Mouse (Mus musculus) myocyte (in vitro differentiated cells): Measurements from ENCODE around the gene Mogat2. TPM values are rescaled to one million over a fixed set of nuclear protein-coding genes. Genes with fewer than 3 reads are reported as not detected.

ENCODE experiments used
- H3K27me3 ChIP-seq: one replicate; pipeline ENCODE4 v1.6.1; 2011; ENCODE audit not compliant: control insufficient read depth, insufficient read depth, insufficient read length
- H3K36me3 ChIP-seq: one replicate; pipeline ENCODE4 v1.6.1; 2011; ENCODE audit not compliant: control insufficient read depth, insufficient read depth
- H3K4me2 ChIP-seq: one replicate; pipeline ENCODE4 v1.6.1; 2011; ENCODE audit warnings: low read depth, control low read depth
- H3K4me3 ChIP-seq: one replicate; pipeline ENCODE4 v1.5.1; 2011; ENCODE audit warnings: mild to moderate bottlenecking, control low read depth, moderate library complexity
- H3K79me2 ChIP-seq: one replicate; pipeline ENCODE4 v1.6.1; 2011; ENCODE audit not compliant: control insufficient read depth, insufficient read depth
- H3ac ChIP-seq: one replicate; pipeline ENCODE4 v1.6.1; 2011; ENCODE audit not compliant: control insufficient read depth, insufficient read length
- CEBPB ChIP-seq: IDR thresholded peaks from 2 replicates; pipeline ENCODE4 v1.6.1; 2011; ENCODE audit warnings: mild to moderate bottlenecking, moderate library complexity; ENCODE audit not compliant: poor library complexity, insufficient read depth, severe bottlenecking
- E2F4 ChIP-seq: IDR thresholded peaks from one replicate; pipeline ENCODE4 v1.6.1; 2011; ENCODE audit warnings: mild to moderate bottlenecking, control low read depth, moderate library complexity; ENCODE audit not compliant: insufficient read depth
- MAX ChIP-seq: IDR thresholded peaks from one replicate; pipeline ENCODE4 v1.6.1; 2011; ENCODE audit warnings: low read depth, mild to moderate bottlenecking, control low read depth
- MYOD1 ChIP-seq, 3 experiments: IDR thresholded peaks; one replicate each; pipeline ENCODE4 v1.6.1; 2011; ENCODE audit warnings: control low read depth in 2 of 3, low read depth in 2 of 3, mild to moderate bottlenecking in 2 of 3, moderate library complexity in 1 of 3; ENCODE audit not compliant: insufficient read length in 2 of 3, control insufficient read depth in 1 of 3
- MYOG ChIP-seq, 3 experiments: IDR thresholded peaks; one replicate each; pipeline ENCODE4 v1.6.1; 2011; ENCODE audit warnings: control low read depth in 2 of 3, low read depth in 2 of 3, mild to moderate bottlenecking in 2 of 3; ENCODE audit not compliant: insufficient read length in 2 of 3, control insufficient read depth in 1 of 3, insufficient read depth in 1 of 3
- POLR2A ChIP-seq: IDR thresholded peaks from one replicate; pipeline ENCODE4 v1.6.1; 2011; ENCODE audit warnings: low read depth, mild to moderate bottlenecking, control low read depth, moderate library complexity; ENCODE audit not compliant: insufficient read length
- POLR2AphosphoS2 ChIP-seq: IDR thresholded peaks from one replicate; pipeline ENCODE4 v1.6.1; 2011; ENCODE audit warnings: low read depth, control low read depth; ENCODE audit not compliant: insufficient read length
- REST ChIP-seq: IDR thresholded peaks from one replicate; pipeline ENCODE4 v1.6.1; 2011; ENCODE audit warnings: mild to moderate bottlenecking, control low read depth, moderate library complexity; ENCODE audit not compliant: insufficient read depth, insufficient read length
- SRF ChIP-seq: IDR thresholded peaks from one replicate; pipeline ENCODE4 v1.6.1; 2011; ENCODE audit warnings: low read depth; ENCODE audit not compliant: control insufficient read depth, insufficient read length
- TCF12 ChIP-seq: IDR thresholded peaks from one replicate; pipeline ENCODE4 v1.6.1; 2011; ENCODE audit warnings: mild to moderate bottlenecking, control low read depth; ENCODE audit not compliant: poor library complexity, insufficient read depth, severe bottlenecking
- TCF3 ChIP-seq: IDR thresholded peaks from one replicate; pipeline ENCODE4 v1.6.1; 2011; ENCODE audit warnings: low read depth, control low read depth; ENCODE audit not compliant: insufficient read length
- USF1 ChIP-seq: IDR thresholded peaks from one replicate; pipeline ENCODE4 v1.6.1; 2011; ENCODE audit warnings: low read depth, mild to moderate bottlenecking, control low read depth, moderate library complexity
- polyA plus RNA-seq: library from polyadenylated mRNA; unstranded; fragments of >200 nt; fragmentation: generic; extraction: Trizol; gene quantifications from one replicate; pipeline ENCODE4 v1.2.1, GENCODE M21; 2012; ENCODE audit warnings: missing spikeins

Gene Mogat2
- polyA plus RNA-seq, 1 experiment: 1.9 TPM

- Histone ChIP-seq H3K4me2 (no peak overlapping the region), H3K36me3 (no peaks in the 10 kb centered on the region), H3K27me3 (no peaks in the 10 kb centered on the region), H3ac (no peak overlapping the region), H3K79me2 (no peaks in the 10 kb centered on the region), H3K4me3 (no peak overlapping the region)
- no peak for TF ChIP-seq TCF12
- no peak for TF ChIP-seq POLR2A
- TF ChIP-seq CEBPB: no peak
- TF ChIP-seq MAX: no peak
- no peak for TF ChIP-seq REST
- no peak for TF ChIP-seq POLR2AphosphoS2
- no peak for TF ChIP-seq E2F4
- TF ChIP-seq USF1: no peak
- no peak for TF ChIP-seq SRF
- TF ChIP-seq MYOD1 (IDR thresholded peaks at IDR 0.05; ENCODE audit: control insufficient read depth in 1 of 3, insufficient read length in 2 of 3, low read depth in 2 of 3): no peak
- no peak for TF ChIP-seq TCF3
- no peak for TF ChIP-seq MYOG (IDR thresholded peaks at IDR 0.05; ENCODE audit: control insufficient read depth in 1 of 3, insufficient read depth in 1 of 3, insufficient read length in 2 of 3, low read depth in 2 of 3)
These were observed 3.7 kb upstream of the Mogat2 start for GRCm38 (mm10) chr7:99242097-99242496.

- no peak for TF ChIP-seq REST
- TF ChIP-seq TCF3: no peak
- no peak for TF ChIP-seq USF1
- TF ChIP-seq TCF12: no peak
- no peak for TF ChIP-seq POLR2A
- no peak for TF ChIP-seq CEBPB
- TF ChIP-seq SRF: no peak
- no peak for TF ChIP-seq MYOD1 (IDR thresholded peaks at IDR 0.05; ENCODE audit: control insufficient read depth in 1 of 3, insufficient read length in 2 of 3, low read depth in 2 of 3)
- TF ChIP-seq E2F4: no peak
- no peak for TF ChIP-seq MAX
- no peak for TF ChIP-seq MYOG (IDR thresholded peaks at IDR 0.05; ENCODE audit: control insufficient read depth in 1 of 3, insufficient read depth in 1 of 3, insufficient read length in 2 of 3, low read depth in 2 of 3)
- TF ChIP-seq POLR2AphosphoS2: no peak
- Histone ChIP-seq H3K79me2 (no peaks in the 10 kb centered on the region), H3ac (no peak overlapping the region), H3K27me3 (no peaks in the 10 kb centered on the region), H3K4me3 (no peak overlapping the region), H3K4me2 (no peak overlapping the region), H3K36me3 (no peaks in the 10 kb centered on the region)
These were observed 1.3 kb downstream of the Mogat2 start for GRCm38 (mm10) chr7:99236888-99237660.

GRCm38 (mm10) chr7:99235657-99236056 is 2.8 kb downstream of the Mogat2 start:
- Histone ChIP-seq H3K4me3 (no peak overlapping the region), H3K27me3 (no peaks in the 10 kb centered on the region), H3K36me3 (no peaks in the 10 kb centered on the region), H3ac (no peak overlapping the region), H3K4me2 (no peak overlapping the region), H3K79me2 (no peaks in the 10 kb centered on the region)
- TF ChIP-seq TCF12: no peak
- TF ChIP-seq MYOG (IDR thresholded peaks at IDR 0.05; ENCODE audit: control insufficient read depth in 1 of 3, insufficient read depth in 1 of 3, insufficient read length in 2 of 3, low read depth in 2 of 3): no peak
- no peak for TF ChIP-seq SRF
- no peak for TF ChIP-seq REST
- no peak for TF ChIP-seq USF1
- no peak for TF ChIP-seq POLR2AphosphoS2
- no peak for TF ChIP-seq CEBPB
- no peak for TF ChIP-seq MYOD1 (IDR thresholded peaks at IDR 0.05; ENCODE audit: control insufficient read depth in 1 of 3, insufficient read length in 2 of 3, low read depth in 2 of 3)
- no peak for TF ChIP-seq E2F4
- TF ChIP-seq TCF3: no peak
- no peak for TF ChIP-seq POLR2A
- no peak for TF ChIP-seq MAX

GRCm38 (mm10) chr7:99234916-99235315 is 3.5 kb downstream of the Mogat2 start:
- no peak overlapping the region for H3ac ChIP-seq
- no peaks in the 10 kb centered on the region for H3K79me2 ChIP-seq
- H3K4me3 ChIP-seq: no peak overlapping the region
- no peaks in the 10 kb centered on the region for H3K27me3 ChIP-seq
- TF ChIP-seq CEBPB (no peak), TCF12 (no peak), E2F4 (no peak)
- no peak overlapping the region for H3K4me2 ChIP-seq
- H3K36me3 ChIP-seq: no peaks in the 10 kb centered on the region

- no peak overlapping the region for H3K4me3 ChIP-seq
- H3K4me2 ChIP-seq: no peak overlapping the region
- TF ChIP-seq MYOD1 (IDR thresholded peaks at IDR 0.05; ENCODE audit: control insufficient read depth in 1 of 3, insufficient read length in 2 of 3, low read depth in 2 of 3) (no peak), E2F4 (no peak), MAX (no peak), POLR2AphosphoS2 (no peak), TCF3 (no peak), TCF12 (no peak), SRF (no peak), CEBPB (no peak), MYOG (IDR thresholded peaks at IDR 0.05; ENCODE audit: control insufficient read depth in 1 of 3, insufficient read depth in 1 of 3, insufficient read length in 2 of 3, low read depth in 2 of 3) (no peak), USF1 (no peak), REST (no peak), POLR2A (no peak)
- no peaks in the 10 kb centered on the region for H3K36me3 ChIP-seq
- H3ac ChIP-seq: no peak overlapping the region
- no peaks in the 10 kb centered on the region for H3K79me2 ChIP-seq
- no peaks in the 10 kb centered on the region for H3K27me3 ChIP-seq
These were observed 5.8 kb downstream of the Mogat2 start for GRCm38 (mm10) chr7:99232571-99232970.
